ENCODE assay signal across 9 mouse cellular contexts in the genomic region with DNA sequence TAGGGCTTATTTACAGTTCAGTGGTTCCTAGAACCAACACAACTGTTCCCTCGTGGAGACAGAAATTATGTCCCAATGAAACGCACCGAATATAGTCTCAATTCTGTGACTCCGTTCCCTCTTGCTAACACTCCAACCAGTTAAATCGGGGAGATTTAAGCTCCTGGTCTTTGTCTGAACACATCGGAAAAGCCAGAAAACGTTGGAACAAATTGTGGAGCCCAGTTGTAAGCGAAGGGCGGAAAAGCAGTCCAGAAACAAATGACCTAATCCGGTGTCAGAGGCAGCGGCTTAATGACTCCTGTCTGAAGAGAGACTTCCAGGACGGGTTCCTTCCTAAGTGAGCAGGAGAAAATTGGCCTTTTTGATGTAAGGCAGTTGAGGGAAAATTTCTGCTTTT.
DNase-seq lines count a peak whose midpoint lies in the region; ATAC-seq and TF ChIP-seq lines count a peak whose summit lies in the region.
"Had no signal": no experiment of that assay in that cellular context is flagged by ENCODE, and none has a peak within 500 bp of the region (broad histone marks: within the 10 kb centered on the region; RNA-seq: fewer than 3 reads in every experiment).

No protein-coding gene starts in this region.

- H3K27ac ChIP-seq in ES-E14 (ENCODE audit: insufficient read depth, low read depth, low read length, poor library complexity, severe bottlenecking) = no peak overlapping the region
- peak overlapping the region; percentile 66 for H3K27ac ChIP-seq in forebrain, embryonic 10.5 days
- H3K27ac ChIP-seq in kidney, embryonic 15.5 days = peak overlapping the region; percentile 92

- 0 out of 2 replicates have a peak, but pooled peaks have one; percentile 23 for ATAC-seq in kidney, embryonic 15.5 days (replicated peaks; ENCODE audit: low FRiP score)
- no peak for ATAC-seq in frontal cortex, adult (ENCODE audit: low TSS enrichment)
- ATAC-seq: Patski had no signal

- peak overlapping the region; percentile 54 for H3K4me2 ChIP-seq in kidney, embryonic 15.5 days

- H3K4me1 ChIP-seq in ES-E14 (ENCODE audit: control insufficient read depth in 2 of 2, insufficient read depth in 2 of 2, low read length in 2 of 2, poor library complexity in 1 of 2) = peaks cover 3 to 7% of the 10 kb centered on the region in 2 experiments; a peak in 3 of 4 replicates
- peaks cover 29% of the 10 kb centered on the region for H3K4me1 ChIP-seq in forebrain, embryonic 10.5 days
- peaks cover 47% of the 10 kb centered on the region for H3K4me1 ChIP-seq in kidney, embryonic 15.5 days

- H3K4me3 ChIP-seq in ES-E14 (ENCODE audit: insufficient read depth in 1 of 2, low read depth in 1 of 2, low read length in 2 of 2, poor library complexity in 1 of 2, severe bottlenecking in 1 of 2) = peak overlapping the region; percentile 33 to 64
- peak overlapping the region; percentile 49 for H3K4me3 ChIP-seq in forebrain, embryonic 10.5 days
- peak overlapping the region; percentile 31 for H3K4me3 ChIP-seq in kidney, embryonic 15.5 days (replicated peaks)

- H3K36me3 ChIP-seq in ES-E14 (ENCODE audit: control insufficient read depth, insufficient read depth, low read length, poor library complexity, severe bottlenecking) = no peaks in the 10 kb centered on the region
- no peaks in the 10 kb centered on the region for H3K36me3 ChIP-seq in forebrain, embryonic 10.5 days (replicated peaks)
- no peaks in the 10 kb centered on the region for H3K36me3 ChIP-seq in kidney, embryonic 15.5 days

- no peak for DNase-seq in ES-E14 (ENCODE audit: low read depth, low spot score)
- no peak for DNase-seq in forebrain, embryonic 10.5 days (ENCODE audit: extremely low spot score, low spot score)
- peak; percentile 36 for DNase-seq in lung, postnatal 14 days
- no peak for DNase-seq in spleen, postnatal 14 days (ENCODE audit: low spot score in 2 of 2)
- no peak for DNase-seq in cerebellum, postnatal 10 days
- no peak for DNase-seq in frontal cortex, postnatal 25 days (ENCODE audit: low spot score in 2 of 2)

- H3K9me3 ChIP-seq in ES-E14 (ENCODE audit: control insufficient read depth, insufficient read depth, low read depth, low read length) = no peaks in the 10 kb centered on the region
- H3K9me3 ChIP-seq in forebrain, embryonic 10.5 days = no peaks in the 10 kb centered on the region
- 0 out of 2 replicates have a peak, but pooled peaks cover 4% of the 10 kb centered on the region for H3K9me3 ChIP-seq in kidney, embryonic 15.5 days (replicated peaks)

- peak overlapping the region; percentile 36; the same call in 1 of the 2 replicates for H3K9ac ChIP-seq in ES-E14 (ENCODE audit: insufficient read depth, low read depth, low read length, poor library complexity, severe bottlenecking)
- peak overlapping the region; percentile 14 for H3K9ac ChIP-seq in kidney, embryonic 15.5 days

- in situ Hi-C loops in ES-E14 (cut with MboI; ENCODE audit: low sequenced_read_pairs in 2 of 2, unreplicated experiment in 2 of 2) = no loop called here

- H3K27me3 ChIP-seq in forebrain, embryonic 10.5 days (ENCODE audit: poor library complexity, severe bottlenecking) = 0 out of 2 replicates have a peak, but pooled peaks cover 3% of the 10 kb centered on the region
- H3K27me3 ChIP-seq in kidney, embryonic 15.5 days = no peaks in the 10 kb centered on the region
- H3K27me3 ChIP-seq: Patski had no signal

- WGBS in forebrain, embryonic 10.5 days = 6% methylated on average over 12 of the region's 12 CpGs
- 3% methylated on average over 12 of the region's 12 CpGs for WGBS in kidney, embryonic 15.5 days

TF ChIP-seq in ES-E14, 5 proteins besides CTCF, POLR2A, EP300 and RAD21:
- TF ChIP-seq ZNF384 (IDR thresholded peaks at IDR 0.05; ENCODE audit: low read depth, low read length) = no peak
- no peak for TF ChIP-seq CHD2 (IDR thresholded peaks at IDR 0.05; ENCODE audit: low read depth, low read length)
- TF ChIP-seq ZC3H11A (IDR thresholded peaks at IDR 0.05; ENCODE audit: borderline replicate concordance, low read depth, low read length) = no peak
- TF ChIP-seq MAFK (IDR thresholded peaks at IDR 0.05; ENCODE audit: insufficient read depth, low read depth, low read length) = no peak
- no peak for TF ChIP-seq HCFC1 (IDR thresholded peaks at IDR 0.05; ENCODE audit: borderline replicate concordance, insufficient read depth, low read length)
